Mouse (Mus musculus) testis, postnatal 10 days (tissue): ENCODE data around the gene Rnf20.
"Not testable (repeated sequence)": the region's sequence is repeated elsewhere in the genome, so short reads cannot be mapped to it uniquely, and the experiment has no call there.

Experiments
- DNase-seq: peaks from one replicate; pipeline ENCODE4 v3.0.0; 2021; ENCODE audit warnings: low spot score

Gene Rnf20

GRCm38 (mm10) chr4:49631319-49632138, at the start of gene Rnf20:
Gene Rnf20 (plus strand): TSS chr4:49632006.
- DNase-seq: peak; percentile 95

DNA sequence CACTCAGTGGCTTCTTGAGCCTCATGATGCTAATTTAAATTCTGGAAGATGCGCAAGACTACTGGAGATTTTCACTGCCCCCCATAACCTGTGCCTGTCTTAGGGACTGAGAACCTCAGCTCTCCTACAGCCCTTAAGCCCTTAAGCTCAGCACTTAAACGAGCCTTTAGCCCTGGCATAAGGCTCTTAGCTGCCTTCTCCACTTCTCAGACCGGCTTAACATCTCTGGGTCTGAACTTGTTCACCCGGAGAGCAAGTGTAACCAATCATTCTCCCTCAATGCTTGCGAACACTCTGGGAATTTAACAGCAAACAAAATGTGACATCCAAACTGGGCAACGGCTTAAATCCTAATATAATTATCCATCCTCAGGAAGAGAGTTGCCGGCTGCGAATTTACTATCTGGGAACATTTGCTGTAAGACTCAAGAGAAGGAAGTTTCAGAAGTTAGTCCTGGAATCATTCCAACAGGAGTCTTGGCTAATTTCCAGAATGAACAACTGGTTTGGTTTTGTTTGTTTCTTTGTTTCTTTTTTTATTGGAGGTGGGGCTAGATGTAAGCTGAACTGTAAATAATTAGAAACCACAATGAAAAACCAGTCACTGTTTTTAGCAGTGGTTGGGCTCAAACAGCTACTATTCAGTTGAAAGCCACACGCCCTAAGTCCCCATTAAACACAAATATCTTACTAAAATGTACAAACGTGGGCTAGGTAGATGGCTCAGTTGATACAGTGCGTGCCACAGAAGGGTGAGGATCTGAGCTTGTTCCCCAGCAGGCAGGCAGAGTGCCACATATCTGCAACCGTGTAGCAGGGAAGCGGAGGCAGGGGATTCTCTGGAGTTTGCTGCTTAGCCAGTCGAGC, 47.6 kb upstream of the Rnf20 start:
- no peak for DNase-seq

DNA sequence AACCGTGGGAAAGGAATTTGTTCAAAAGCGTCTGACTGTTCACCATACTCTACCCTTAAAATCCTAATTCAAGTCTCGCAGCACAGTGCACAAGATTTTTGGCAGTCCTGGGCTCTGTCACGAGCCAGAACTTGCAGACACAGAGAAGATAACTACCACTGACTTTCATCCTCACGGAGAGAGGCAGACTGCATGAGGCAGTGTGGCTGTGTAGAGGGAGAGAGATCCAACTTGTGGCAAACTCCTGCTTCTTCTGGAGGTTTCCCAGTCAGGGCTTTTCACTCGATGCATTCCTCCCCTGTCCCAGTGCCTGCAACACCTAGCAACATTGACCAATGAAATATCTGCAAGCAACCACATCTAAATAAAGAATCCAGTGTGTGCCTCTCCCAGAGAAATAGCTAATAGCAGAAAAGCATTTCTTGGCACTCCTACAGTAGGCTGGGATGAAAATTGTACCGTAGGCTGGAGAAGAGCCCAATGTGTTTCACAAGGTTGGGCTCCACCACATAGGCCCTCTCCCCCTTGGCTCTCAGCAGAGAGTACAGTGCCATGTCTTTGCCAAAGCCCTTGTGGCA, 46.2 kb upstream of the Rnf20 start:
- DNase-seq: no peak

- DNase-seq: no peak
Measured at GRCm38 (mm10) chr4:49586811-49587210, 45.0 kb upstream of the Rnf20 start.

GRCm38 (mm10) chr4:49590152-49590551, 41.7 kb upstream of the Rnf20 start:
- DNase-seq: no peak

GRCm38 (mm10) chr4:49596846-49597182, 35.0 kb upstream of the Rnf20 start:
- no peak for DNase-seq

- peak; percentile 80 for DNase-seq
Measured at GRCm38 (mm10) chr4:49597183-49598100, 34.4 kb upstream of the Rnf20 start, which contains the start of gene Tmem246. Gene Tmem246 (minus strand): TSS chr4:49597876.

DNA sequence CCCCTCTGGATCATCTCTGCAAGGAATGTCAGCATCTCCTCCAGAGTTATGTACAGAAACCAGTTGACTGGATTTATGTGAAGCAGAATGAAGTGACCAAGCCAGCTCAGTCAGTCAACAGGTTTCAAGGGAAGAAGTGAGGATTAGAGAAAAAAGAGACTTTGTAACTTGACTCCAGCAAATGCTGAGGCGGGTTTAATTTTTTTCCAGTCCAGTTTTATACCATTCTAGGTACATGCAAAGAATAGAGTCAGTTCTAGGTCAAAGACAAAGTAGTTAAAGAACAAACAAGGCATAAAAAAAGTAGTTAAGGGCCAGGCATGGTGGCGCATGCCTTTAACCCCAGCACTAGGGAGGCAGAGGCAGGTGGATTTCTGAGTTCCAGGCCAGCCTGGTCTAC, 28.6 kb upstream of the Rnf20 start:
- no peak for DNase-seq

DNA sequence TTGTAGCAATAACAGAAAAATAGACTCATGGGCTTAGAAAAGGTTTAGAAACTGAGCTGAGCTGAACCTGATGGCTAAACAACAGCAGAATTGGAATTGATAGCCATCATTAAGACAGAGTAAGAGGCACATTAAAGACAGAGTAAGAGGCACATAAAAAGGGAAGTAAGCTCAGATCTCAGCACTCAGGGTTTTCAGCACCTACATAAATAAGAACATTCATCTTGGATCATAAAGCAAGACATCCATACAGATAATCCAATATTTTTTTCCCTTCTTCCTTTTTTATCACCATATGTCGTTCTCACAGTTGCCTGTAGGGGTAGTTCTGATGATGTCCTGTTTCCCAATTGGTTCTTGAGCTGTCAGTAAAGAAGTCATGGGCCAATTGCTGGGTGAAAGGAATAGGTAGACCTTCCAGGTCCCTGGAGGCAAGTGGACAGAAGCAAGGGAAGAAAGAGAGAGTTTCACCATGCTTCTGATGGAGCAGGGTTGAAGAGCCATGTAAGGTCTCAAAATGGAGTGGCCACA, 27.7 kb upstream of the Rnf20 start:
- no peak for DNase-seq

- DNase-seq: no peak
Measured at GRCm38 (mm10) chr4:49604616-49605015, 27.2 kb upstream of the Rnf20 start.

DNA sequence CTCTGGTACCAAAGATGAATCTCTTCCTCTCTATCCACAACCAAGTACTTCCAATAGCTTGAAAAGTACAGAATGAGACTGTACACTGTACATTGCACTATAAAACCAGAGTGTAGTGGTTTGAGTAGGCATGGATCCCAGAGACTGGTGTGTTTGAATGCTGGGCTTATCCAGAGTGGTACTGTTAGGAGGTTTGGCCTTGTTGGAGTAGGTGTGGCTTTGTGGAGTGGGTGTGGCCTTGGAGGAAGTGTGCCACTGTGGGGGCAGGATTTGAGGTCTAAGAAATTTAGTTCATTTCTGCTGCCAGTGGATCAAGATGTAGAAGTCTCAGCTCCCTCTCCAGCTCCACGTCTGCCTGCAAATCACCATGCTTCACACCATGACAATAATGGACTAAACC, 26.3 kb upstream of the Rnf20 start:
- no peak for DNase-seq

DNA sequence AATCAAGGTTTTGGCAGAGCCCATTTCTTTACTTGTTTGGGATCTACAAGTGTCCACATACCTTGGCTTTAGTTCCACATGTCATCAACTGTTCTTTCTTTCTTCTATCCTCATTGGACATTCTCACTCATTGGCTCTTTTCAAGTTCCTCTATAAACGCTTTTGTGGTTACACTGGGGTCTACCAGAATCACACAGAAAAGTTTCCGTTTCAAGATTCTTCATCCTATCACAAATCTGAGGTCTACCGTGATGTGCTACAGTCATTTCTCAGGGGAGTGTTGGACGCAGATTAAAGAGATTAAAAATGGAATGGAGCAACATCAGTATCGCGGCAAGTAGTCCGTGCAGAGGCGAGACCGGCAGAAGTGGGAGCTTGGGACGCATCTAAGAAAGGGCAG, 14.9 kb upstream of the Rnf20 start:
- no peak for DNase-seq

- DNase-seq: not testable (repeated sequence)
Measured at GRCm38 (mm10) chr4:49619861-49620260, 11.9 kb upstream of the Rnf20 start.

- DNase-seq: no peak
Measured at GRCm38 (mm10) chr4:49622272-49622671, 9.5 kb upstream of the Rnf20 start.

DNA sequence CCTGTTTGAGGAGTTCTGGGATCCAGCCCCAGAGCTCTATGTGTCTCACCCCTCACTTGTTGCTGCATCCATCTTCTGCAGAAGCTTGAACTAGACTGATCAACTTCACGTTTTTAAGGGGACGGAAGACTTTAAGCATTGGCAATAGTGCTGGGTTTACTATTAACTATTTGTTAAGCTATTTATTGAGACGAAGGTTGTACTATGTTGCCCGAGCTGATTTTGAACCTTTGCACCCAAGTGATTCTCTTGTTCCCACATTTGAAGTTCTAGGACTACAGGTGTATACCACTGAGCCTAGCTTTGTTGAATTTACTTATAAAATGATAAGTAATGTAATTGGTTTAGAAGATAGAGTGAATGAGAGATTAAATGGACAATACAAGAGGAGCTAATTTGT, 7.9 kb upstream of the Rnf20 start:
- DNase-seq: no peak

- not testable (repeated sequence) for DNase-seq
Measured at GRCm38 (mm10) chr4:49624969-49625368, 6.8 kb upstream of the Rnf20 start.

- peak; percentile 86 for DNase-seq
Measured at GRCm38 (mm10) chr4:49626973-49627372, 4.8 kb upstream of the Rnf20 start.

- DNase-seq: no peak
Measured at GRCm38 (mm10) chr4:49628941-49629340, 2.9 kb upstream of the Rnf20 start.

- no peak for DNase-seq
Measured at GRCm38 (mm10) chr4:49632139-49632481, 304 bp downstream of the Rnf20 start.

GRCm38 (mm10) chr4:49637821-49638220, 6.0 kb downstream of the Rnf20 start:
- no peak for DNase-seq

DNA sequence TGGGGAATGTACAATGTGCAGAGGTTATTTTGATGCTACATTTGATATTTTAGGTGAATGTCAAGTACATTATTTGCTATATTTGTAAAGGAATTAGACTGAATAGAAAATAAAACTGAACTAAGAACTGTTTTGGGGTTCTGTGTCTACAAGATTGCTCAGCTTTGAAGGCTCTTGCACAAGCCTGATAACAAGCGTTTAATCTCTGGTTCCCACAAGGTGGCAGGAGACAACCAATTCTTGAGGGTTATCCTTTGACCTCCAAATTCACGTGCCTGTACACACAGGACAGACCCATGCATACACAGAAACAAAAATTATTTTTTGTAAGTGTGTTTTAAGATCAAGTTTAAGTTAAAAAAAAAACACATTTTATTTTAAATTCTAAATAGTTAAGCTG, 8.1 kb downstream of the Rnf20 start:
- no peak for DNase-seq

DNA sequence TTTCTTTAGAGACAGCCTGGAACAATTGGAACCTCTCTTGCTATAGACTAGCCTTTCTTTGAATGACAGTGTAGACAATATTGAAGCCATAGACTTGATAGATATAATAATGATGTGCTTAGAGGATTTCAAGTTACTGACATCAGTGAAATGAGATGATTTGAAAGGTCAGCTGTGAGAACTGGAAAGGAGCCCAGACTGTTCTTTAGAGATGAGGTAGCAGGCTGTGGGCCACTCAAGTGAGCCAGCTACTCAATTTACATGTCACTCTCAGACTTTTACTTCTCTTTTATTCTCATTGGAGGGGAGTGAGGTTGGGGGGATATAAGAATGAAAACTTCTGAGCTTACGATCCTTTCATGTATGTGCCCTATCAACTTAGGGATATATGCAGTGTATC, 27.6 kb downstream of the Rnf20 start:
- DNase-seq: no peak
